Mouse (Mus musculus): ENCODE measurements around the gene Sirt2. TPM values are rescaled to one million over a fixed set of nuclear protein-coding genes. Genes with fewer than 3 reads are reported as not detected.

The Sirt2 gene
- total RNA-seq (2012; rRNA removed) (31.8 and 35.7 TPM in 2 replicates), polyA plus RNA-seq (2012; ENCODE audit: insufficient read depth in 1 of 2, insufficient read length in 2 of 2, low read depth in 1 of 2, low replicate concordance in 2 of 2, missing spikeins in 1 of 2) (10 to 100 TPM in 1 of 2 experiments, not detected in 1; 72.4 TPM)

DNA sequence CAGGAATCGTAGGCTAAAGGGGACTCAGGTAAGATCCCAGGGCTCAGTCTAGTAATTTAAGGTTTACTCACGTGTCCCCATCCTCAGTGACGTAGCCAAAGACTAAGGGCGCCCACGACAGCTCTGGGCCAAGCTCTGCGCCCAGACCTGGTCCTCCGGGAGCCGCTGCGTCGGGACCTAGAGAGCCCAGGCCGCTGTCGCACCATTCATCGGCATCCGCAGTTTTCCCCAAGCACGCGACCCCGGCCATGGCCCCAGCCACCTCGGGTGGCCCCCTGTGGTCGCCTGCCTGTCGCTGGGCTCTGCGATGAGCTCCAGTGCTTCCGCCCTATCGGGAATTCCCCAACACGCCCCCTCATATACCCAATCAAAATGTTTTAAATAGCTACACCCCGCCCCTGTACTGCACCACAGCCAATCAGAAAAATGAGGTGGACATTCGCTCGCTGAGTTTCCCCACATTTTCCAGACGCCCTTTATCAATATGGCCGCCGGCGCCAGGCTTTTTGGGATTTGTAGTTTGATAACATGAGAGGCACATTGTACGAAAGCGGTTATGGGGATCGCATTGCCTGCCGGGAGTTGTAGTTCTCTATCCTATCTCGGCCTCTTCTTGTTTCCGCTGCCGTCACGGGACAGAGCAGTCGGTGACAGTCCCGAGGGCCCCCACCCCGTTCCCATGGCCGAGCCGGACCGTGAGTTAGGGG, at the start of gene Sirt2:
TSS of gene Sirt2 (plus strand) at position 563 of the 707 bp plus-strand sequence.
- peak within 1 kb of the TSS; percentile 69 to 88 for H3K4me3 ChIP-seq (ENCODE audit: control insufficient read depth in 1 of 2, insufficient read depth in 1 of 2, low read depth in 2 of 2, low read length in 2 of 2)
- H3K4me1 ChIP-seq (ENCODE audit: control insufficient read depth in 1 of 2, insufficient read depth in 2 of 2, low read length in 2 of 2): peaks cover 27 to 46% of the 10 kb centered on the region in 2 experiments
- H3K9me3 ChIP-seq (replicated peaks; ENCODE audit: insufficient read depth, low read length): no peaks in the 10 kb centered on the region
- H3K9ac ChIP-seq (ENCODE audit: control insufficient read depth, low read depth, low read length, poor library complexity, severe bottlenecking): peak within 1 kb of the TSS; percentile 78
- peak; percentile 99 for DNase-seq (ENCODE audit: low read depth, low spot score)
- no peak within 1 kb of the TSS; the same call in 1 of the 2 replicates for H3K27ac ChIP-seq (ENCODE audit: control insufficient read depth, low read depth, low read length)
- H3K79me2 ChIP-seq (ENCODE audit: control insufficient read depth, insufficient read depth, low read length, poor library complexity): peaks cover 20% of the 10 kb centered on the region
- peaks cover 0 to 32% of the 10 kb centered on the region in 2 experiments; a peak in 2 of 4 replicates for H3K36me3 ChIP-seq (ENCODE audit: control insufficient read depth in 1 of 2, insufficient read depth in 2 of 2, low read length in 2 of 2)
- H3K27me3 ChIP-seq (ENCODE audit: control insufficient read depth in 1 of 2, insufficient read depth in 2 of 2, low read length in 2 of 2): no peaks in the 10 kb centered on the region
- TF ChIP-seq ELF1 (IDR thresholded peaks at IDR 0.05; ENCODE audit: low read depth, low read length) (peak; percentile 89), MAFK (IDR thresholded peaks at IDR 0.05; ENCODE audit: borderline replicate concordance, low read depth, low read length) (no peak), NELFE (IDR thresholded peaks at IDR 0.05; ENCODE audit: low read depth, low read length) (peak; percentile 57), GATA1 (IDR thresholded peaks at IDR 0.05; ENCODE audit: low read depth, low read length) (peak; percentile 38; the same call in 1 of the 2 replicates), SIN3A (IDR thresholded peaks at IDR 0.05; ENCODE audit: low read length) (peak; percentile 99), TCF12 (IDR thresholded peaks at IDR 0.05; ENCODE audit: low read depth, low read length) (0 out of 2 replicates have a peak, but pooled peaks have one; percentile 8), E2F4 (IDR thresholded peaks at IDR 0.05; ENCODE audit: borderline replicate concordance, low read depth, low read length) (no peak), BHLHE40 (IDR thresholded peaks at IDR 0.05; ENCODE audit: borderline replicate concordance, low read depth, low read length) (peak; percentile 53; the same call in 1 of the 2 replicates), ZNF384 (IDR thresholded peaks at IDR 0.05; ENCODE audit: low read depth, low read length) (no peak), CHD2 (IDR thresholded peaks at IDR 0.05; ENCODE audit: low read length) (peak; percentile 80), HCFC1 (IDR thresholded peaks at IDR 0.05; ENCODE audit: low read depth, low read length) (peak; percentile 98), SMC3 (IDR thresholded peaks at IDR 0.05; ENCODE audit: low read depth, low read length) (no peak), POLR2A (IDR thresholded peaks at IDR 0.05; ENCODE audit: control insufficient read depth in 1 of 2, insufficient read depth in 1 of 2, low read depth in 1 of 2, low read length in 2 of 2, poor library complexity in 1 of 2) (peak; percentile 42 to 64; a peak in 2 of 4 replicates), RAD21 (IDR thresholded peaks at IDR 0.05; ENCODE audit: low read depth, low read length) (no peak), NRF1 (IDR thresholded peaks at IDR 0.05; ENCODE audit: insufficient read depth, low read depth, low read length, poor library complexity, severe bottlenecking) (no peak; the same call in 1 of the 2 replicates), ZC3H11A (IDR thresholded peaks at IDR 0.05; ENCODE audit: low read depth, low read length) (no peak), TAL1 (IDR thresholded peaks at IDR 0.05; ENCODE audit: low read length) (no peak), GABPA (IDR thresholded peaks at IDR 0.05; ENCODE audit: low read depth, low read length) (no peak), MYB (IDR thresholded peaks at IDR 0.05; ENCODE audit: low read depth, low read length) (no peak), JUND (IDR thresholded peaks at IDR 0.05; ENCODE audit: low read depth, low read length) (no peak), MAZ (IDR thresholded peaks at IDR 0.05; ENCODE audit: low read depth, low read length) (peak; percentile 52; the same call in 1 of the 2 replicates), MXI1 (IDR thresholded peaks at IDR 0.05; ENCODE audit: low read depth, low read length) (peak; percentile 91), MAX (IDR thresholded peaks at IDR 0.05; ENCODE audit: low read length) (peak; percentile 68; the same call in 1 of the 2 replicates), EP300 (IDR thresholded peaks at IDR 0.05; ENCODE audit: low read depth in 1 of 2, low read length in 2 of 2) (peak in 1 of 2 experiments; percentile 35; a peak in 1 of 4 replicates), USF1 (IDR thresholded peaks at IDR 0.05; ENCODE audit: low read depth, low read length) (peak; percentile 76), MYC (IDR thresholded peaks at IDR 0.05; ENCODE audit: low read depth, low read length) (peak; percentile 83; the same call in 1 of the 2 replicates), KAT2A (conservative IDR thresholded peaks at IDR 0.05; ENCODE audit: low read depth, low read length) (peak; percentile 99), UBTF (IDR thresholded peaks at IDR 0.05; ENCODE audit: borderline replicate concordance, insufficient read depth, low read depth, low read length) (no peak), CHD1 (IDR thresholded peaks at IDR 0.05; ENCODE audit: low read depth, low read length) (no peak), MEF2A (IDR thresholded peaks at IDR 0.05; ENCODE audit: extremely low read depth, insufficient replicate concordance, low read depth, low read length, poor library complexity, severe bottlenecking) (no peak), POLR2AphosphoS2 (IDR thresholded peaks at IDR 0.05; ENCODE audit: low read length) (no peak; the same call in 1 of the 2 replicates), ETS1 (IDR thresholded peaks at IDR 0.05; ENCODE audit: low read depth, low read length) (peak; percentile 28; the same call in 1 of the 2 replicates), POLR2AphosphoS5 (IDR thresholded peaks at IDR 0.05; ENCODE audit: borderline replicate concordance, low read depth, low read length) (no peak), ZKSCAN1 (IDR thresholded peaks at IDR 0.05; ENCODE audit: low read depth, low read length) (no peak), TBP (IDR thresholded peaks at IDR 0.05; ENCODE audit: low read depth, low read length) (peak; percentile 50; the same call in 1 of the 2 replicates)

Data from MEL (cell line).